Mouse (Mus musculus): ENCODE measurements around the gene Paics.

The Paics gene

DNA sequence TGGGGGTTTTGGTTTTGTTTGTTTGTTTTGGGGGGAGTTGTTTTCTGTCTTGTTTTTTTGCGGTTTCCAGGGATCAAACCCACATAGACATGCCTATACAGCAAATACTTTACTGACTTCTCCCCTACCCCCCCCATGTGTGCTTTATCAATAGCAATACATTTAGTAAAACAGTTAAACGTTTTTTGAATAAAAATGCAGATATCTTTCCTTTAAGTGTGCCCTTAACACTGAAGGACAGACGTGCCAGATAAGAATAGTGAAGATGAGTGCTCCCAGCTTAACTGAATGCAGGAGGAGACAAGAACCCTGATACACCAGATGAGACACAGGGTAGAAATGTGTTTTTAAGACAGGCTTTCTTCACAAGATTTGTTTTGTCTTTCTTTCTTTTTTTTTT is 60.0 kb downstream of the Paics start:
- no peak for DNase-seq (ENCODE audit: low spot score)

GRCm38 (mm10) chr5:77013171-77013570 is 62.1 kb downstream of the Paics start:
- DNase-seq (ENCODE audit: low spot score) = no peak

GRCm38 (mm10) chr5:77015544-77016482 is 64.7 kb downstream of the Paics start, which contains the start of gene Thegl:
TSS of gene Thegl (plus strand) at chr5:77016023.
- peak; percentile 29 for DNase-seq (ENCODE audit: low spot score)
